Mouse (Mus musculus) embryonic fibroblast, embryonic 13.5 days (primary cell): Measurements from ENCODE around the gene Mat2a.

ENCODE experiments used
- CTCF ChIP-seq: IDR thresholded peaks from 2 replicates; pipeline ENCODE4 v1.5.1; 2011; ENCODE audit warnings: mild to moderate bottlenecking, control low read depth, low read length, moderate library complexity, borderline replicate concordance; ENCODE audit not compliant: insufficient read depth
- POLR2A ChIP-seq: IDR thresholded peaks from 2 replicates; pipeline ENCODE4 v1.6.1; 2011; ENCODE audit warnings: low read depth, mild to moderate bottlenecking, control low read depth, low read length, moderate library complexity

GRCm38 (mm10) chr6:72486307-72486706 is 46.9 kb upstream of the Mat2a start:
- no peak for TF ChIP-seq POLR2A
- TF ChIP-seq CTCF = no peak
